ENCODE assay signal across 8 mouse cellular contexts in the genomic region with DNA sequence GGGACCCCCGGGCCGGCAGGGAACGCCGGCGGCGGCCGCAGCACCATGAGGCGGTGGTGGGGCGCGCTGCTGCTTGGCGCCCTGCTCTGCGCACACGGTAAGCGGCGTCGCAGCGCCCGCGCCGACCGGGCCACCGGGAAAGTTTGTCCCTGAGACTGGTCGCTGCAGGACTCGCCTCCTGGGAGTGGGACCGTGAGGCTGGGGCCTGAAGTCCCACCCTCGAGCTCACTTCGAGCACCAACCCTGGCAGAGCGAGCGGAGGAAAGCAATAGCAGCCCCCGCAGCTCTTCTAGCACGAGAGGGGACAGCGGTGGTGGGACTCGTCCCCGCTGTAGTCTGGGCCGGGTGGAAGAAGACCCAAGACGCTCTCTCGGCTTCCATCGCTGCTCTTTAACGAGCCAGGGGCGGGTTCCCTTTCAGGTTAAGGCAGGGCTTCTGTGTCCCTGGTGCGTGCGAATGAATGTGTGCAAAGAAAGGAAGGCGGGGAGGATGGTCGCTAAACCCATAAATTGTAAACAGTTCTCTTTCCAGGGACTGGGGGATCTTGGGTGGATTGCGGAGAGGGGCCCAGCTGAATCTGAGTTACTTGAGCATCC. TPM values are rescaled to one million over a fixed set of nuclear protein-coding genes. Genes with fewer than 3 reads are reported as not detected.
A peak's percentile ranks its signal among the peaks of the same experiment; 100 is the strongest.
DNase-seq lines count a peak whose midpoint lies in the region; ATAC-seq lines count a peak whose summit lies in the region.

No protein-coding gene starts in this region.

- peaks cover 13% of the 10 kb centered on the region for H3K36me3 ChIP-seq in forebrain, embryonic 10.5 days (replicated peaks)
- H3K36me3 ChIP-seq in intestine, embryonic 16.5 days (ENCODE audit: control insufficient read depth, insufficient read depth, low read length) = no peaks in the 10 kb centered on the region; the same call in 1 of the 2 replicates
- H3K36me3 ChIP-seq in midbrain, embryonic 10.5 days = peaks cover 7% of the 10 kb centered on the region

- peaks cover 75% of the 10 kb centered on the region for H3K4me1 ChIP-seq in forebrain, embryonic 10.5 days
- H3K4me1 ChIP-seq in intestine, embryonic 16.5 days (ENCODE audit: control insufficient read depth, insufficient read depth, low read length) = peaks cover 26% of the 10 kb centered on the region
- H3K4me1 ChIP-seq in midbrain, embryonic 10.5 days = peaks cover 70% of the 10 kb centered on the region

- peaks cover 16% of the 10 kb centered on the region for H3K27me3 ChIP-seq in forebrain, embryonic 10.5 days (ENCODE audit: poor library complexity, severe bottlenecking)
- no peaks in the 10 kb centered on the region for H3K27me3 ChIP-seq in intestine, embryonic 16.5 days (replicated peaks; ENCODE audit: control insufficient read depth, insufficient read depth, low read length)
- H3K27me3 ChIP-seq in midbrain, embryonic 10.5 days (ENCODE audit: low read depth, poor library complexity, severe bottlenecking) = no peaks in the 10 kb centered on the region

- H3K27ac ChIP-seq in forebrain, embryonic 10.5 days = peak overlapping the region; percentile 97
- H3K27ac ChIP-seq in intestine, embryonic 16.5 days (ENCODE audit: low read length) = peak overlapping the region; percentile 93
- H3K27ac ChIP-seq in midbrain, embryonic 10.5 days (replicated peaks) = peak overlapping the region; percentile 89

- ATAC-seq in intestine, embryonic 16.5 days = peak; percentile 40
- ATAC-seq in erythroid progenitor cell, adult 5-6 weeks (replicated peaks; ENCODE audit: low FRiP score, poor library complexity, severe bottlenecking) = no peak

- peak overlapping the region; percentile 85 for H3K4me3 ChIP-seq in forebrain, embryonic 10.5 days
- peak overlapping the region; percentile 79 for H3K4me3 ChIP-seq in intestine, embryonic 16.5 days (ENCODE audit: low read length)
- H3K4me3 ChIP-seq in midbrain, embryonic 10.5 days = peak overlapping the region; percentile 89

- H3K9me3 ChIP-seq in forebrain, embryonic 10.5 days = peaks cover 5% of the 10 kb centered on the region; the same call in 1 of the 2 replicates
- no peaks in the 10 kb centered on the region for H3K9me3 ChIP-seq in intestine, embryonic 16.5 days (ENCODE audit: control insufficient read depth, low read length)
- no peaks in the 10 kb centered on the region for H3K9me3 ChIP-seq in midbrain, embryonic 10.5 days (replicated peaks)

- H3K4me2 ChIP-seq in intestine, embryonic 16.5 days (ENCODE audit: low read depth, low read length) = peak overlapping the region; percentile 82

- peak overlapping the region; percentile 90 for H3K9ac ChIP-seq in intestine, embryonic 16.5 days (ENCODE audit: low read depth, low read length)

- WGBS in forebrain, embryonic 10.5 days = 0% methylated on average over 44 of the region's 45 CpGs
- WGBS in intestine, embryonic 16.5 days = under 1% methylated on average over 35 of the region's 45 CpGs
- under 1% methylated on average over 45 of the region's 45 CpGs for WGBS in midbrain, embryonic 10.5 days

- DNase-seq in kidney, adult 9 months = peak; percentile 40
- DNase-seq in kidney, adult 11 months = no peak
- DNase-seq in NIH3T3 (ENCODE audit: low read depth) = peak; percentile 38
- DNase-seq in forebrain, embryonic 10.5 days (ENCODE audit: extremely low spot score, low spot score) = peak; percentile 72
- DNase-seq in midbrain, embryonic 10.5 days (ENCODE audit: low spot score) = peak; percentile 76
- DNase-seq in cerebellum, postnatal 4 days (ENCODE audit: low spot score in 2 of 2) = no peak

RNA-seq across cellular contexts. Expression of gene Lrp4, which starts 0.4 kb away (rescaled TPM):
- polyA plus RNA-seq in forebrain, embryonic 10.5 days (2016; fragmentation: Nextera tagmentation; extraction: Ambion mirVana) = 10.6 and 11.3 TPM in 2 replicates
- polyA plus RNA-seq in intestine, embryonic 16.5 days (2015; fragmentation: Nextera tagmentation; extraction: Ambion mirVana) = 8.2 and 8.3 TPM in 2 replicates
- polyA plus RNA-seq in midbrain, embryonic 10.5 days (2016; fragmentation: Nextera tagmentation; extraction: Ambion mirVana) = 7.0 and 7.1 TPM in 2 replicates
- 0.42 and 1.1 TPM in 2 replicates for total RNA-seq in erythroid progenitor cell, adult 5-6 weeks (2015; ENCODE audit: low replicate concordance)
- total RNA-seq in erythroid progenitor cell, adult 5-6 weeks (2017; ENCODE audit: low replicate concordance) = 0.51 and 2.6 TPM in 2 replicates

RNA-seq across cellular contexts. Expression of gene 1110051M20Rik, which starts 13.2 kb away (rescaled TPM):
- polyA plus RNA-seq in forebrain, embryonic 10.5 days (2016; fragmentation: Nextera tagmentation; extraction: Ambion mirVana) = 95.7 and 100 TPM in 2 replicates
- 34.6 and 36.0 TPM in 2 replicates for polyA plus RNA-seq in intestine, embryonic 16.5 days (2015; fragmentation: Nextera tagmentation; extraction: Ambion mirVana)
- polyA plus RNA-seq in midbrain, embryonic 10.5 days (2016; fragmentation: Nextera tagmentation; extraction: Ambion mirVana) = 87.1 and 98.5 TPM in 2 replicates
- total RNA-seq in erythroid progenitor cell, adult 5-6 weeks (2015; ENCODE audit: low replicate concordance) = 1.4 and 3.8 TPM in 2 replicates
- 1.2 and 4.0 TPM in 2 replicates for total RNA-seq in erythroid progenitor cell, adult 5-6 weeks (2017; ENCODE audit: low replicate concordance)

Comparison
In these comparisons a context has a peak if more than half of its experiments do, and no peak if none do; other contexts are left out.
1. DNase-seq: peak in kidney, adult 9 months (single experiment), NIH3T3 (single experiment), forebrain, embryonic 10.5 days (single experiment) and midbrain, embryonic 10.5 days (single experiment); none in kidney, adult 11 months (single experiment) and cerebellum, postnatal 4 days (0 of 2).
2. Peak in every context shown above with its lines, with median percentiles within 50 percentile points of each other: H3K27ac ChIP-seq and H3K4me3 ChIP-seq.